Mouse (Mus musculus): ENCODE results near the gene Med20. TPM values are rescaled to one million over a fixed set of nuclear protein-coding genes. Genes with fewer than 3 reads are reported as not detected.
"Not testable (repeated sequence)": the region's sequence is repeated elsewhere in the genome, so short reads cannot be mapped to it uniquely, and the experiment has no call there.

The Med20 gene
- polyA plus RNA-seq, 1 experiment: 25.8 TPM

DNA sequence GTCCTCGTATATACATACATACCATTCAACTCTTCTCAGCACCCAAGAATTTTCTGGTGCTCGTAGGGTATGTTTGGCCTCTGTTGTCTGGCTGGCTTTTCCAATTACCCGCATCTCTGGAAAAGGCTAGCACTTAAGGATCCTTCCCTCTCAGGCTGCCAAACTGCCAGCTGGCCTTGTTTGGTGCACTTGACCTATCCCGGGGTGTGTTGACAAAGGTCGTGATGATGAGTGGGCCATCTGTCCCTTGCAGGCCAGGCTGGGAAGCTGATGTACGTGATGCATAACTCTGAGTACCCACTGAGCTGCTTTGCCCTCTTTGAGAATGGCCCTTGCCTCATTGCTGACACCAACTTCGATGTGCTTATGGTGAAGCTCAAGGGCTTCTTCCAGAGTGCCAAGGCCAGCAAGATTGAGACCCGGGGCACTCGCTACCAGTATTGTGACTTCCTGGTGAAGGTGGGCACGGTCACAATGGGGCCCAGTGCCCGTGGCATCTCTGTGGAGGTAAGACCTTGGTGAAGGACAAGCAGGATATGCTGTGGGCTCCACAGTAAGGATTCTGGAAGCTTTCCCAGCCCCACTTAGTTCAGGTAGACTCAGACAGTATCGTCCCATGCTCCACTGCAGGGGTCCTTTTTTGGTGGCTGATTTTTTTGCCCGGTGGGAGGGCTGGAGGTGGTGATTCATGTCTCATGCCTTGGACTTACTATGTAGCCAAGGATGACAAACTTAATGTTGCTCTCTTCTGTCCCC lies 7.4 kb downstream of the Med20 start:
- peaks cover 81% of the 10 kb centered on the region for H3K79me2 ChIP-seq (ENCODE audit: control insufficient read depth, insufficient read depth)

DNA sequence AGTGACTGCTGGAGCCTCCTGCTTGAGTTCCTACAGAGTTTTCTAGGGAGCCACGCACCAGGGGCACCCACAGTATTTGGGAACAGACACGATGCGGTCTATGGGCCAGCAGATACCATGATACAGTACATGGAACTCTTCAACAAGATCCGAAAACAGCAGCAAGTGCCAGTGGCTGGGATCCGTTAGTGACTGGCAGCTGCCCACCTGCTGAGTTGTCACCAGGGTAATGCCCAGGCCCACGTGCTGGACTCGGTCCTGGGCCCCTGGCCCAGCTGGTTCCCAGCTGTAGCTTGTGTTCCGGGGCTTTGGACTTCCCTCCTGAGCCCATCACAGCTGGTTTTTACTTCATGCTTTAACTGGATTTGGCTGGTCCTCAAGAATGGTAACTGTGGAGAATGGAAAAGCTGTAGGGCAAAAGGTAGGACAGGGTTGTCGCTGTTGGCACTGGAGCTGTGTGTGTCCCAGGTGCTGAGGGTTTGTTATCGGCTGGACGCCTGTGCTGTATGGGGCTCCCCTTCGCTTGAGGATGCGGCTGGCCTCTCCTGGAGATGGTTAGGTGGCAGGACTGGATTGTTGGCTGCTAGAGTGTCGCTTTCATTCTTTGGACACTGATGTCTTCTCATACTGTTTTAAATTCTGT lies 11.7 kb downstream of the Med20 start:
- Histone ChIP-seq H3K36me3 (ENCODE audit: control insufficient read depth, insufficient read depth) (peaks cover 51% of the 10 kb centered on the region), H3K4me3 (ENCODE audit: insufficient read depth, poor library complexity, severe bottlenecking) (no peak overlapping the region), H3ac (ENCODE audit: control insufficient read depth, insufficient read length, low read depth) (no peak overlapping the region), H3K27me3 (ENCODE audit: control insufficient read depth, insufficient read depth, insufficient read length) (no peaks in the 10 kb centered on the region), H3K79me3 (ENCODE audit: low read depth) (peaks cover 15% of the 10 kb centered on the region), H3K79me2 (ENCODE audit: control insufficient read depth, insufficient read depth) (peaks cover 43% of the 10 kb centered on the region)
- no peak for TF ChIP-seq MYOD1 (IDR thresholded peaks at IDR 0.05; ENCODE audit: control insufficient read depth, insufficient read length, low read depth)
- no peak for TF ChIP-seq CEBPB (IDR thresholded peaks at IDR 0.05; ENCODE audit: low read depth)
- no peak for TF ChIP-seq CTCF (IDR thresholded peaks at IDR 0.05; ENCODE audit: control insufficient read depth, insufficient read depth, insufficient read length)
- TF ChIP-seq MYOG (IDR thresholded peaks at IDR 0.05; ENCODE audit: control insufficient read depth, extremely low read depth, insufficient read length): no peak
- TF ChIP-seq USF1 (IDR thresholded peaks at IDR 0.05; ENCODE audit: low read depth): no peak
- TF ChIP-seq FOSL1 (IDR thresholded peaks at IDR 0.05; ENCODE audit: insufficient read depth, low read length, poor library complexity, severe bottlenecking): no peak
- TF ChIP-seq MAX (IDR thresholded peaks at IDR 0.05): no peak

More for the DNA sequence above, 7.4 kb downstream of the Med20 start:
- no peak overlapping the region for H3K4me3 ChIP-seq (ENCODE audit: insufficient read depth, poor library complexity, severe bottlenecking)
- no peak for TF ChIP-seq USF1 (IDR thresholded peaks at IDR 0.05; ENCODE audit: low read depth)
- TF ChIP-seq FOSL1 (IDR thresholded peaks at IDR 0.05; ENCODE audit: insufficient read depth, low read length, poor library complexity, severe bottlenecking): no peak
- no peak for TF ChIP-seq MYOG (IDR thresholded peaks at IDR 0.05; ENCODE audit: control insufficient read depth, extremely low read depth, insufficient read length)
- no peak for TF ChIP-seq CEBPB (IDR thresholded peaks at IDR 0.05; ENCODE audit: low read depth)
- no peak for TF ChIP-seq MAX (IDR thresholded peaks at IDR 0.05)
- TF ChIP-seq CTCF (IDR thresholded peaks at IDR 0.05; ENCODE audit: control insufficient read depth, insufficient read depth, insufficient read length): no peak
- no peak for TF ChIP-seq MYOD1 (IDR thresholded peaks at IDR 0.05; ENCODE audit: control insufficient read depth, insufficient read length, low read depth)
- no peak overlapping the region for H3ac ChIP-seq (ENCODE audit: control insufficient read depth, insufficient read length, low read depth)
- H3K27me3 ChIP-seq (ENCODE audit: control insufficient read depth, insufficient read depth, insufficient read length): no peaks in the 10 kb centered on the region
- H3K36me3 ChIP-seq (ENCODE audit: control insufficient read depth, insufficient read depth): peaks cover 38% of the 10 kb centered on the region
- H3K79me3 ChIP-seq (ENCODE audit: low read depth): peaks cover 42% of the 10 kb centered on the region

DNA sequence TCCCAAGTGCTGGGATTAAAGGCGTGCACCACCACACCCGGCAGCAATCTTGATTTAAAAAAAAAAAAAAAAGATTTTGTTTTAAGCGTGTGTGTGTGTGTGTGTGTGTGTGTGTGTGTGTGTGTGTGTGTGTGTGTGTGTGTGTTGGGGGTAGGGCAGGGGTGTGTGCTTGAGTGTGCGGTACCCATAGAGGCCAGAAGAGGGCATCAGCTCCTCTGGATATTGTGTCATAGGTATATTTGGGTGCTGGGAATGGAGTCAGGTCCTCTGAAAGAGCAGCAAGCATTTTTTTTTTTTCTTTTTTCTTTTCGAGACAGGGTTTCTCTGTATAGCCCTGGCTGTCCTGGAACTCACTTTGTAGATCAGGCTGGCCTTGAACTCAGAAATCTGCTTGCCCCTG lies 13.2 kb downstream of the Med20 start:
- H3K4me3 ChIP-seq (ENCODE audit: insufficient read depth, poor library complexity, severe bottlenecking); H3K79me3 ChIP-seq (ENCODE audit: low read depth); H3K27me3 ChIP-seq (ENCODE audit: control insufficient read depth, insufficient read depth, insufficient read length); H3ac ChIP-seq (ENCODE audit: control insufficient read depth, insufficient read length, low read depth): not testable (repeated sequence)
- peaks cover 28% of the 10 kb centered on the region for H3K79me2 ChIP-seq (ENCODE audit: control insufficient read depth, insufficient read depth)
- H3K36me3 ChIP-seq (ENCODE audit: control insufficient read depth, insufficient read depth): peaks cover 45% of the 10 kb centered on the region

DNA sequence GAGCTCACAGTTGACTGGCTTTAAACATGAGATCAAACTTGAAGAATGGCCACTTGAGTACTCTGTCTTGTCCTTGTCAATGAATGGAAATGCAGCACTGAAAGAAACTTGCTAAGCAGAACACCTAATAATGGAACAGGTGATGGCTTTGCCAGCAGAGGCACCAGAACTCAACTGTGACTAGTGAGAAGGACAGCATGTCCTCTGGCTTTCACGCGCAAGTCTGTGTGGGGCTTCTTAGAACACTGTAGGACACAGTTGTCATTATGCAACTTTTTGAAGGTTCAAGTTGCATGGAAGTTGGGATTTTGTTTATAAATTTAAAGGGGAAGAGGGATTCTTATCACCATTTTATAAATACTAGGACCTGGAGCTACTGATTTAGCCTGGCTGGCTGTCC lies 13.7 kb downstream of the Med20 start:
- Histone ChIP-seq H3K79me3 (ENCODE audit: low read depth) (peaks cover 2% of the 10 kb centered on the region), H3K27me3 (ENCODE audit: control insufficient read depth, insufficient read depth, insufficient read length) (no peaks in the 10 kb centered on the region), H3K4me3 (ENCODE audit: insufficient read depth, poor library complexity, severe bottlenecking) (no peak overlapping the region), H3K36me3 (ENCODE audit: control insufficient read depth, insufficient read depth) (peaks cover 45% of the 10 kb centered on the region), H3ac (ENCODE audit: control insufficient read depth, insufficient read length, low read depth) (no peak overlapping the region), H3K79me2 (ENCODE audit: control insufficient read depth, insufficient read depth) (peaks cover 23% of the 10 kb centered on the region)
- TF ChIP-seq MYOG (IDR thresholded peaks at IDR 0.05; ENCODE audit: control insufficient read depth, extremely low read depth, insufficient read length) (no peak), MAX (IDR thresholded peaks at IDR 0.05) (no peak), USF1 (IDR thresholded peaks at IDR 0.05; ENCODE audit: low read depth) (no peak), CTCF (IDR thresholded peaks at IDR 0.05; ENCODE audit: control insufficient read depth, insufficient read depth, insufficient read length) (no peak), MYOD1 (IDR thresholded peaks at IDR 0.05; ENCODE audit: control insufficient read depth, insufficient read length, low read depth) (no peak), FOSL1 (IDR thresholded peaks at IDR 0.05; ENCODE audit: insufficient read depth, low read length, poor library complexity, severe bottlenecking) (no peak), CEBPB (IDR thresholded peaks at IDR 0.05; ENCODE audit: low read depth) (no peak)

DNA sequence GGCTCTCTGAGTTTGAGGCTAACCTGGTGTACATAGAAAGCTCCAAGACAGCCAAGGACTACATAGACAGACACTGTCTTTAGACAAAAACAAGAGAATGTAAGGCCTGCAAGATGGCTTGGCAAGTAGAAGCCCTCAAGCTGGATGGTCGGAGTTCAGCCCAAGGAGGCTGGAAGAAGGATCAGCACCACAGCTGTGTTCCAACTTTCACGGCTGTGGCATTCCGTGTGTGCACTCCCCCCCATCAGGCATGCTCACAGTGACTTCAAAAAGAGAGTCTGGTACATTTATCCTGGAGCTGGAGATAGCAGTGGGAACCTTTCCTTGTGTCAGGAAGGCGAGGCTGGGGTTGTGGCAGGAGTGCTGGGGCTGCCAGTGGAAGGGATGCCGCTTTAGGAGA lies 14.6 kb downstream of the Med20 start:
- H3K79me3 ChIP-seq (ENCODE audit: low read depth): peaks cover 1% of the 10 kb centered on the region
- H3K27me3 ChIP-seq (ENCODE audit: control insufficient read depth, insufficient read depth, insufficient read length): no peaks in the 10 kb centered on the region
- peaks cover 19% of the 10 kb centered on the region for H3K79me2 ChIP-seq (ENCODE audit: control insufficient read depth, insufficient read depth)
- peaks cover 45% of the 10 kb centered on the region for H3K36me3 ChIP-seq (ENCODE audit: control insufficient read depth, insufficient read depth)
- no peak overlapping the region for H3K4me3 ChIP-seq (ENCODE audit: insufficient read depth, poor library complexity, severe bottlenecking)
- TF ChIP-seq MYOG (IDR thresholded peaks at IDR 0.05; ENCODE audit: control insufficient read depth, extremely low read depth, insufficient read length): no peak
- TF ChIP-seq USF1 (IDR thresholded peaks at IDR 0.05; ENCODE audit: low read depth): no peak
- no peak for TF ChIP-seq CTCF (IDR thresholded peaks at IDR 0.05; ENCODE audit: control insufficient read depth, insufficient read depth, insufficient read length)
- TF ChIP-seq MAX (IDR thresholded peaks at IDR 0.05): no peak
- no peak for TF ChIP-seq FOSL1 (IDR thresholded peaks at IDR 0.05; ENCODE audit: insufficient read depth, low read length, poor library complexity, severe bottlenecking)
- TF ChIP-seq MYOD1 (IDR thresholded peaks at IDR 0.05; ENCODE audit: control insufficient read depth, insufficient read length, low read depth): no peak
- TF ChIP-seq CEBPB (IDR thresholded peaks at IDR 0.05; ENCODE audit: low read depth): no peak
- no peak overlapping the region for H3ac ChIP-seq (ENCODE audit: control insufficient read depth, insufficient read length, low read depth)
